Mouse (Mus musculus) testis, adult 2 months (tissue): Measurements from ENCODE around the gene Chn2.

Source experiments
- CTCF ChIP-seq: fragments of 200-500 bp; IDR thresholded peaks from 2 replicates; pipeline ENCODE4 v1.5.1; 2012; ENCODE audit warnings: low read depth, mild to moderate bottlenecking, inconsistent platforms, low read length, moderate library complexity; ENCODE audit not compliant: control insufficient read depth, insufficient read depth, insufficient replicate concordance
- POLR2A ChIP-seq: fragments of 200-500 bp; IDR thresholded peaks from 2 replicates; pipeline ENCODE4 v1.6.1; 2012; ENCODE audit warnings: low read depth, mild to moderate bottlenecking, inconsistent platforms, low read length, moderate library complexity; ENCODE audit not compliant: control insufficient read depth

DNA sequence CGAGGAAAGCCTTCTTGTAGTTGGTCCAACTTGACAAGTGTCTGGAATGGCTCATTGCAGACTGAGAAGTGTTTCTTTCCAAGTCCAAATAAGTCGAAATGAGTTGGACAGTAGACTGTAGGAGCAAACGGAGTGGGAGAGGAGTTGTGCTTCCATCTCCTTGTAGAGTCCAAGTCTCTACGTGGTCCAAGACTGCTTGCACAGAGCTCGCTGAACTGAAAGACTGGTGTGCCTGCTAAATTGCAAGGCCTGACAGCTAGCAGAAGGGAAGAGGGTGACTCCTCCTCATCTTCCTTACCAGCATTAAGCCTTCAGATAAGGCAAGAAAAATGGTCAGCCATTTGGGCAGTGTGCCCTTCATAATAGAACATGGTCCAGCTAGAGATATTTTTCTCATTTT, 111.5 kb downstream of the Chn2 start:
- no peak for TF ChIP-seq CTCF
- TF ChIP-seq POLR2A, result no peak
